Mouse (Mus musculus) limb, embryonic 14.5 days (tissue): Measurements from ENCODE around the gene Fgfr2. TPM values are rescaled to one million over a fixed set of nuclear protein-coding genes. Genes with fewer than 3 reads are reported as not detected.

ENCODE experiments used
- ATAC-seq: fragments of 200-750 bp; cut with Nextera tagmentation; 2 replicates; pipeline ENCODE4 v1.8.0; 2017; ENCODE audit warnings: low read depth, moderate number of reproducible peaks, moderate TSS enrichment; ENCODE audit not compliant: low FRiP score
- DNase-seq: peaks from one replicate; pipeline ENCODE4 v3.0.0-alpha.2; 2015; ENCODE audit warnings: low spot score
- H3K27ac ChIP-seq: fragments of 300-500 bp; sonication (generic); replicated peaks from 2 replicates; pipeline ENCODE4 v1.5.1; 2014; ENCODE audit warnings: low read depth, mild to moderate bottlenecking, low read length, moderate library complexity, mixed read lengths
- H3K27me3 ChIP-seq: fragments of 300-500 bp; sonication (generic); 2 replicates; pipeline ENCODE4 v1.6.1; 2014; ENCODE audit warnings: low read length, mixed read lengths; ENCODE audit not compliant: control insufficient read depth, insufficient read depth
- H3K36me3 ChIP-seq: fragments of 300-500 bp; sonication (generic); 2 replicates; pipeline ENCODE4 v1.6.1; 2014; ENCODE audit warnings: mild to moderate bottlenecking, low read length, moderate library complexity, mixed read lengths; ENCODE audit not compliant: control insufficient read depth, insufficient read depth
- H3K4me1 ChIP-seq: fragments of 300-500 bp; sonication (generic); 2 replicates; pipeline ENCODE4 v1.6.1; 2014; ENCODE audit warnings: antibody characterized with exemption, low read length, mixed read lengths; ENCODE audit not compliant: control insufficient read depth, insufficient read depth
- H3K4me2 ChIP-seq: fragments of 300-500 bp; sonication (generic); replicated peaks from 2 replicates; pipeline ENCODE4 v1.6.1; 2014; ENCODE audit warnings: low read depth, mild to moderate bottlenecking, low read length, moderate library complexity; ENCODE audit not compliant: severe bottlenecking
- H3K4me3 ChIP-seq: fragments of 300-500 bp; sonication (generic); replicated peaks from 2 replicates; pipeline ENCODE4 v1.5.1; 2014; ENCODE audit warnings: low read length
- H3K9ac ChIP-seq: fragments of 300-500 bp; sonication (generic); 2 replicates; pipeline ENCODE4 v1.6.1; 2014; ENCODE audit warnings: mild to moderate bottlenecking, low read depth, low read length, moderate library complexity; ENCODE audit not compliant: severe bottlenecking
- H3K9me3 ChIP-seq: fragments of 300-500 bp; sonication (generic); 2 replicates; pipeline ENCODE4 v1.6.1; 2016; ENCODE audit warnings: low read length; ENCODE audit not compliant: control insufficient read depth
- POLR2A ChIP-seq: fragments of 200-500 bp; IDR thresholded peaks from 2 replicates; pipeline ENCODE4 v1.8.0; 2012; ENCODE audit warnings: inconsistent platforms, mild to moderate bottlenecking, moderate library complexity, borderline replicate concordance; ENCODE audit not compliant: insufficient read depth, insufficient read length; ENCODE audit errors: extremely low read depth
- WGBS: fragments of 180-500 bp; shearing (Covaris S2); extraction: QIAGEN DNeasy Blood & Tissue Kit; methylation state at CpG from one replicate; pipeline ENCODE4 v1.1.7; 2014; 5-methylcytosine and 5-hydroxymethylcytosine counted together
- polyA plus RNA-seq, 2 experiments: library from polyadenylated mRNA; depleted of rRNA in 1 of 2; stranded (reverse) in 1 of 2; unstranded in 1 of 2; fragments of >200 nt; fragmentation: Nextera tagmentation in 1 of 2; extraction: Ambion mirVana in 1 of 2; gene quantifications; 2 replicates each; pipeline versions ENCODE4 v1.2.1 to v1.2.3; 2012 to 2014

Gene Fgfr2
- polyA plus RNA-seq, 2 experiments = 131 to 133 TPM

GRCm38 (mm10) chr7:132888518-132889249 is 234.5 kb downstream of the Fgfr2 start:
- no peak overlapping the region for H3K27ac ChIP-seq
- H3K27me3 ChIP-seq = no peaks in the 10 kb centered on the region
- H3K36me3 ChIP-seq = peaks cover 19% of the 10 kb centered on the region
- DNase-seq (no peak), ATAC-seq (no peak)
- H3K4me2 ChIP-seq = no peak overlapping the region
- no peaks in the 10 kb centered on the region for H3K4me1 ChIP-seq
- H3K4me3 ChIP-seq = no peak overlapping the region
- no peak overlapping the region for H3K9ac ChIP-seq
- no peak for TF ChIP-seq POLR2A
- H3K9me3 ChIP-seq = no peaks in the 10 kb centered on the region
- WGBS = 68% methylated on average over 4 of the region's 4 CpGs

DNA sequence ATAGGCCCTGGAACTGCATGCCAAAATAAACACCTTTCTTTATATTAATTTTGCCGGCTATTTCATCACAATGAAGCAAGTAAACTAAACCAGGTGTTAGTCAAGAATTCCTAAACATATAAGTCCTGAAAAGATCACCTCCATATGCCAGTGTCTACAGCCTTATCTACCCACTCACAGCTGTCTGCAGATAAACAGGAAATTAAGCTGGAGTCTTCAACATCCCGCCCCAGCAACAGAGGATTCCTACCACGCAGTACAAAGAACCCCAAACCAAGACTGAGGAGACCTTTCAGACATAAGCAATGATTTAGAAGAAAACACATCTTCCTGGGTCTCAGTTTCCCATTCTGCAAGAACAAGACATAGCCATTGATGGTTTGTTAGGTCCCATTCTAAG is 235.1 kb downstream of the Fgfr2 start:
- no peak for DNase-seq
- Histone ChIP-seq H3K9me3 (no peaks in the 10 kb centered on the region), H3K27ac (no peak overlapping the region), H3K36me3 (peaks cover 25% of the 10 kb centered on the region), H3K4me1 (no peaks in the 10 kb centered on the region), H3K4me3 (no peak overlapping the region), H3K4me2 (no peak overlapping the region), H3K9ac (no peak overlapping the region), H3K27me3 (no peaks in the 10 kb centered on the region)
- no peak for ATAC-seq
- no peak for TF ChIP-seq POLR2A
- 70% methylated on average over 3 of the region's 3 CpGs for WGBS

- H3K27ac ChIP-seq = no peak overlapping the region
- WGBS = 65% methylated on average over 7 of the region's 7 CpGs
Observed at GRCm38 (mm10) chr7:132887019-132887804, 235.9 kb downstream of the Fgfr2 start.

GRCm38 (mm10) chr7:132884031-132884430 is 239.1 kb downstream of the Fgfr2 start:
- H3K27me3 ChIP-seq = no peaks in the 10 kb centered on the region
- H3K4me1 ChIP-seq = no peaks in the 10 kb centered on the region
- no peak for TF ChIP-seq POLR2A
- peaks cover 61% of the 10 kb centered on the region for H3K36me3 ChIP-seq
- no peak for DNase-seq
- no peak overlapping the region for H3K4me2 ChIP-seq
- no peak overlapping the region for H3K9ac ChIP-seq
- no peaks in the 10 kb centered on the region for H3K9me3 ChIP-seq
- no peak for ATAC-seq
- WGBS = 90% methylated on average over 7 of the region's 7 CpGs
- H3K27ac ChIP-seq = no peak overlapping the region
- H3K4me3 ChIP-seq = no peak overlapping the region

More at GRCm38 (mm10) chr7:132887019-132887804, 235.9 kb downstream of the Fgfr2 start:
- Histone ChIP-seq H3K9me3 (no peaks in the 10 kb centered on the region), H3K36me3 (peaks cover 34% of the 10 kb centered on the region), H3K9ac (no peak overlapping the region), H3K4me1 (no peaks in the 10 kb centered on the region), H3K4me2 (no peak overlapping the region), H3K4me3 (no peak overlapping the region), H3K27me3 (no peaks in the 10 kb centered on the region)
- ATAC-seq (no peak), DNase-seq (no peak)
- TF ChIP-seq POLR2A = no peak

GRCm38 (mm10) chr7:132882343-132882742 is 240.8 kb downstream of the Fgfr2 start:
- DNase-seq (no peak), ATAC-seq (no peak)
- H3K9me3 ChIP-seq = no peaks in the 10 kb centered on the region

More at GRCm38 (mm10) chr7:132882343-132882742, 240.8 kb downstream of the Fgfr2 start:
- no peaks in the 10 kb centered on the region for H3K4me1 ChIP-seq
- no peak overlapping the region for H3K4me2 ChIP-seq
- no peak for TF ChIP-seq POLR2A
- H3K27me3 ChIP-seq = no peaks in the 10 kb centered on the region
- no peak overlapping the region for H3K4me3 ChIP-seq
- H3K9ac ChIP-seq = no peak overlapping the region
- 72% methylated on average over 2 of the region's 2 CpGs for WGBS
- H3K27ac ChIP-seq = no peak overlapping the region
- H3K36me3 ChIP-seq = peaks cover 76% of the 10 kb centered on the region
